25 mouse cellular contexts compared by ENCODE assay signal in genomic region chr19:4054613-4055012, GRCm38 (mm10). TPM values are rescaled to one million over a fixed set of nuclear protein-coding genes. Genes with fewer than 3 reads are reported as not detected.
"Had no signal": no experiment of that assay in that cellular context is flagged by ENCODE, and none has a peak within 500 bp of the region (broad histone marks: within the 10 kb centered on the region; RNA-seq: fewer than 3 reads in every experiment).

No protein-coding gene starts in this region.

- H3K27me3 ChIP-seq: liver, embryonic 15.5 days; midbrain, embryonic 13.5 days; midbrain, embryonic 15.5 days; neural tube, embryonic 12.5 days; stomach, embryonic 15.5 days had no signal

- DNase-seq: liver, postnatal 0 days; lung, adult 2 months; lung, postnatal 14 days; lung, postnatal 36 days; right cerebral cortex, postnatal 14 days; thymus, adult 2 months; thymus, postnatal 25 days; thymus, postnatal 4 days had no signal

- H3K9ac ChIP-seq: liver, embryonic 15.5 days; liver, postnatal 0 days; lung, embryonic 15.5 days; midbrain, embryonic 13.5 days; midbrain, embryonic 15.5 days; neural tube, embryonic 12.5 days; stomach, embryonic 15.5 days had no signal

- ATAC-seq: liver, postnatal 0 days; lung, postnatal 0 days; midbrain, embryonic 13.5 days; midbrain, embryonic 15.5 days had no signal

- H3K9me3 ChIP-seq: liver, embryonic 15.5 days; lung, embryonic 15.5 days; midbrain, embryonic 13.5 days; midbrain, embryonic 15.5 days; neural tube, embryonic 12.5 days; stomach, embryonic 15.5 days had no signal

- H3K4me1 ChIP-seq: lung, embryonic 15.5 days; midbrain, embryonic 13.5 days; midbrain, embryonic 15.5 days; neural tube, embryonic 12.5 days; stomach, embryonic 15.5 days had no signal

- H3K36me3 ChIP-seq: liver, embryonic 15.5 days; lung, embryonic 15.5 days; midbrain, embryonic 13.5 days; midbrain, embryonic 15.5 days; neural tube, embryonic 12.5 days; stomach, embryonic 15.5 days had no signal

- H3K4me3 ChIP-seq: liver, embryonic 15.5 days; lung, embryonic 15.5 days; megakaryocyte, embryonic 14.5 days; midbrain, embryonic 13.5 days; midbrain, embryonic 15.5 days; neural tube, embryonic 12.5 days; stomach, embryonic 15.5 days had no signal

- H3K27ac ChIP-seq: liver, embryonic 15.5 days; lung, embryonic 15.5 days; macrophage; midbrain, embryonic 13.5 days; midbrain, embryonic 15.5 days; neural tube, embryonic 12.5 days; stomach, embryonic 15.5 days; stomach, postnatal 0 days had no signal

- H3K4me2 ChIP-seq: liver, embryonic 15.5 days; lung, embryonic 15.5 days; midbrain, embryonic 13.5 days; midbrain, embryonic 15.5 days; neural tube, embryonic 12.5 days; stomach, embryonic 15.5 days had no signal

RNA-seq across cellular contexts. Expression of gene Gstp3, which starts 4.8 kb away (rescaled TPM):
- total RNA-seq: midbrain, postnatal 0 days had no signal
- polyA plus RNA-seq: macrophage; midbrain, embryonic 13.5 days; midbrain, embryonic 15.5 days; midbrain, postnatal 0 days; neural tube, embryonic 12.5 days; neural tube, embryonic 14.5 days; testis, adult 2 months had no signal

RNA-seq across cellular contexts. Expression of gene Gstp2, which starts 8.8 kb away (rescaled TPM):
- total RNA-seq: megakaryocyte progenitor cell, adult 5-6 weeks; midbrain, postnatal 0 days; monocyte, adult 5-6 weeks; neutrophil, adult 5-6 weeks had no signal
- polyA plus RNA-seq: macrophage; neural tube, embryonic 14.5 days had no signal

RNA-seq across cellular contexts. Expression of gene Cabp2, which starts 26.8 kb away (rescaled TPM):
- total RNA-seq: megakaryocyte progenitor cell, adult 5-6 weeks; midbrain, postnatal 0 days; monocyte, adult 5-6 weeks; neutrophil, adult 5-6 weeks had no signal
- polyA plus RNA-seq: lung, embryonic 15.5 days; lung, postnatal 0 days; macrophage; midbrain, embryonic 13.5 days; midbrain, postnatal 0 days; neural tube, embryonic 12.5 days; neural tube, embryonic 14.5 days; stomach, postnatal 0 days; testis, adult 2 months; urinary bladder, adult 2 months had no signal
